Mouse (Mus musculus) liver, embryonic 12.5 days (tissue): Measurements from ENCODE around the gene Uvrag. TPM values are rescaled to one million over a fixed set of nuclear protein-coding genes. Genes with fewer than 3 reads are reported as not detected.

Experiments
- ATAC-seq: fragments of 200-750 bp; cut with Nextera tagmentation; 2 replicates; pipeline ENCODE4 v1.8.0; 2017; ENCODE audit warnings: moderate number of reproducible peaks, mild to moderate bottlenecking, moderate library complexity
- H3K27ac ChIP-seq: fragments of 300-500 bp; sonication (generic); 2 replicates; pipeline ENCODE4 v1.5.1; 2016; ENCODE audit warnings: mild to moderate bottlenecking
- H3K27me3 ChIP-seq: fragments of 300-500 bp; sonication (generic); replicated peaks from 2 replicates; pipeline ENCODE4 v1.6.1; 2016; ENCODE audit warnings: mild to moderate bottlenecking, moderate library complexity
- H3K36me3 ChIP-seq: fragments of 300-500 bp; sonication (generic); 2 replicates; pipeline ENCODE4 v1.6.1; 2016; ENCODE audit warnings: mild to moderate bottlenecking, moderate library complexity
- H3K4me1 ChIP-seq: fragments of 300-500 bp; sonication (generic); 2 replicates; pipeline ENCODE4 v1.6.1; 2016
- H3K4me2 ChIP-seq: fragments of 300-500 bp; sonication (generic); 2 replicates; pipeline ENCODE4 v1.6.1; 2016; ENCODE audit warnings: mild to moderate bottlenecking, moderate library complexity
- H3K4me3 ChIP-seq: fragments of 300-500 bp; sonication (generic); 2 replicates; pipeline ENCODE4 v1.5.1; 2016; ENCODE audit warnings: mild to moderate bottlenecking, moderate library complexity
- H3K9ac ChIP-seq: fragments of 300-500 bp; sonication (generic); 2 replicates; pipeline ENCODE4 v1.6.1; 2016; ENCODE audit warnings: mild to moderate bottlenecking, moderate library complexity
- H3K9me3 ChIP-seq: fragments of 300-500 bp; sonication (generic); replicated peaks from 2 replicates; pipeline ENCODE4 v1.6.1; 2016; ENCODE audit warnings: mild to moderate bottlenecking, moderate library complexity
- WGBS: fragments of 180-500 bp; shearing (Covaris S2); methylation state at CpG from one replicate; pipeline ENCODE4 v1.1.7; 2016; ENCODE audit not compliant: insufficient replicate concordance; 5-methylcytosine and 5-hydroxymethylcytosine counted together
- polyA plus RNA-seq: library from polyadenylated mRNA; unstranded; fragments of >200 nt; fragmentation: Nextera tagmentation; extraction: Ambion mirVana; gene quantifications from 2 replicates; pipeline ENCODE4 v1.2.1, GENCODE M21; 2016

Uvrag gene
- polyA plus RNA-seq, 1 experiment from 2014 or later: 15.1 TPM

DNA sequence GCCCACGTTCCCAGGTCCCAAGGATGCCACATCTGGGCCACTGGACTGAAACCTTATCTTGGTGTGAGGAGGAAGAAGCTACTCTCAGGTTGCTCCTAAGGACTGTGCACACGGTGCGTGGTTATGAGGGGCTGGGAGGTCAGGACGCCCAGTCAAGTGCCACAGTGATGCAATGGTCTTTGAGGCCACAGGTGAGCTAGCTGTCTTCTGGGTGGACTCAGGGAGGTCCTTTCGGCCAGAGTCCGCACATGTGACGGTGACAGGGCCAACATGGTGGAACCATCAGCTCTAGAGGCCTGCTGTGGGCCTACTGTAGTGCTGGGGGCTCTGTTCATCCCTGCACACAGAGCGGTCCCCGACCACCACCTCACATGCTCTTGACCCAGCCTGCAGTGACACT, 34.7 kb upstream of the Uvrag start:
- no peaks in the 10 kb centered on the region for H3K36me3 ChIP-seq
- H3K4me2 ChIP-seq: no peak overlapping the region
- ATAC-seq: no peak

DNA sequence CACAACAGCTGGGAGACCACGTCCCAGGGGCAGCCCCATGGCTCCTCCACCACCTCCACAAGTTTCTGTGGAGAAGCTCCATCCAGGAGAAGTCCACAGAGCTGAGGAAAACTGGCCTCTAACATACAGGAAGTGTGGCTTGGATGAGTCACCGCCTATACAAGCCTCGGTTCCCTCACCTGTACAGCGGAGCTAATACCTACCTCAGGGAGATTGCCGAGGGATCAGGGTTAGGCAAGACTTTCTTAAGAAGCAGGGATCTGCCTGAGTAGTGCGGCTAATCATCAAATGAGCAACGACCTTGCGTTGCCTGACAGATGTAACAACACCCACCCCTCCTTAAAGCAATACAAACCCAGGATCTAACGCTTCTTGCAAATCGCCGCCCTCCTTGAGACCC, 34.2 kb upstream of the Uvrag start:
- peaks cover 15% of the 10 kb centered on the region; the same call in 1 of the 2 replicates for H3K27me3 ChIP-seq
- H3K4me1 ChIP-seq: peaks cover 19% of the 10 kb centered on the region
- no peak overlapping the region for H3K4me2 ChIP-seq
- no peaks in the 10 kb centered on the region for H3K36me3 ChIP-seq
- no peak overlapping the region for H3K9ac ChIP-seq
- no peak overlapping the region for H3K27ac ChIP-seq
- WGBS: 62% methylated on average over 11 of the region's 11 CpGs
- H3K9me3 ChIP-seq: no peaks in the 10 kb centered on the region
- ATAC-seq: no peak
- H3K4me3 ChIP-seq: no peak overlapping the region

More for the DNA sequence above, 34.7 kb upstream of the Uvrag start:
- Histone ChIP-seq H3K4me3 (no peak overlapping the region), H3K4me1 (peaks cover 23% of the 10 kb centered on the region), H3K27ac (no peak overlapping the region), H3K27me3 (peaks cover 16% of the 10 kb centered on the region; the same call in 1 of the 2 replicates), H3K9me3 (no peaks in the 10 kb centered on the region), H3K9ac (no peak overlapping the region)
- WGBS: 75% methylated on average over 9 of the region's 9 CpGs

DNA sequence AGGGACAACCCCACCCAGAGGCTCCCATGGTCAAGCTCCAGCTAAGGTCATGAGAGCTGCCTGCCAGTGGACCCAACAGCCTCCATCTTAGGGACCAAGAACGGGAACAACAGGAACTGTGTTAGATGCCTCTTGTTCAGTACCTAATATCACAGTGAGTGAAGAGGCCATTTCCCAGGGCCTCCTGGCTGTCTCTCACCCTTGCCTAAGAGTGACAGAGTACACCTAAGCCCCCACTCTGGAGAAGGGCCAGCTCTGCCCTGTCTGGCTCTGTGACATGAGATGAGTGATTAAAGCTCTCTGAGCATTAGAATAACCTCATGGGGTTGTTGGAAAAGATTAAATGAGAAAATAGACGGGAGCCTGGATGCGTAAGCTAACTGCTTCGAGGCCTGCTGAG, 33.1 kb upstream of the Uvrag start:
- ATAC-seq: no peak
- no peak overlapping the region for H3K4me3 ChIP-seq
- H3K4me2 ChIP-seq: no peak overlapping the region
- peaks cover 11% of the 10 kb centered on the region; the same call in 1 of the 2 replicates for H3K27me3 ChIP-seq
- 80% methylated on average over 4 of the region's 4 CpGs for WGBS
- H3K9me3 ChIP-seq: no peaks in the 10 kb centered on the region
- H3K27ac ChIP-seq: no peak overlapping the region
- peaks cover 15% of the 10 kb centered on the region for H3K4me1 ChIP-seq
- H3K36me3 ChIP-seq: no peaks in the 10 kb centered on the region
- H3K9ac ChIP-seq: no peak overlapping the region

DNA sequence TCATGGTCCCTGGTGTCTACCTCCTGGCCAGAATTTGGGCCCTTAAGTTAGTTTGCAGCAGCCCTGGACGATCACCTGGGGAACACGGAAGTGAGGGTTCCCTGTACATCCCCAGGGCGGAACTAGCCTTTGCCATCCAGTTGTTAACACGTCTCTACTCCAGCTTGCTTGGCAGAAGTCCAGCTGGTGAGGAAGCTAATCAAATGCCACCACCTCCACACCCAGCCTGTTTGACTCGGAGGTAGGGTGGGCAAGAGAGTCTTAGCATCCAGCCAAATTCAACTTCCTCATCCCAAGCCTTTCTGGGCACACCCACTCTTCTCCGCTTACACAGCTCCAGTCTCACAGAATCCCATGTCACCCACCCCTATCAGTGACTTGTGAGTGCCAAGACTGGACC, 32.0 kb upstream of the Uvrag start:
- no peaks in the 10 kb centered on the region for H3K9me3 ChIP-seq
- no peak overlapping the region for H3K4me2 ChIP-seq
- no peak overlapping the region for H3K9ac ChIP-seq
- peaks cover 3% of the 10 kb centered on the region; the same call in 1 of the 2 replicates for H3K36me3 ChIP-seq
- 63% methylated on average over 6 of the region's 6 CpGs for WGBS
- H3K4me3 ChIP-seq: no peak overlapping the region
- no peak for ATAC-seq
- H3K27ac ChIP-seq: no peak overlapping the region
- peaks cover 25% of the 10 kb centered on the region for H3K4me1 ChIP-seq
- peaks cover 11% of the 10 kb centered on the region; the same call in 1 of the 2 replicates for H3K27me3 ChIP-seq

DNA sequence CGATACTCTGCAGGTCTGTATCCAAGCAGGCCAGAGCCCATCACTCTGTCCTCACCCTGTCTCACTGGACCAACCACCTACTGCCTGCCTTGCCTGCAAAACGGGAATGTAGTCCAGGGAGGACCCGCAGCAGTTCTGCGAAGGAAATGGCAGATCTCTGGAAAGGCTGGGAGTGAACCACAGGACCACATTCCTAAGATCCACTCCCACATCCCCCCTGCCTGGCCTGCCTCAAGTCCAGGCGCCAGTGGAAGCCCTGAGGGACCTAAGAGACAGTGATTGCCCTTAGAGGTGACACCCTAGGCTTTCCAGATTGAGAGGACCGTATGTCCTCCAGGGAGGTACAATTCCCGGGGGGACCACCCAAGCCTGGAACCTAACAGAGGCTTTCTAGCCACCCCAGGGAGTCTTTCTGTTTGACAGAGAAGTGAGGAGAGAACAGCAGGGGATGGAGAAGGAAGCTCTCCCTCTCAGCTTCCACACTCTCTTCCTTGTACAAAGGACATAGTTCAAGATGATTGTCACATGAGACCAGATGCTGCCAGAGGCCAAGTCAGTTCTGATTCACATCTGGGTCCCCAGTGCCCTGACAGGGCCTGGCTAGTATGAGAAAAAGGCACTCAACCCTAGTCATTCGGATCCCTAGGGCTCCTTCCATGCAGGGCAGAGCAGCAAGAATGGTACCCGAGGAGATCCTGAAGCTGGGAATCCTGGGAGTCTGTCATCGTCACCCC, 31.0 kb upstream of the Uvrag start:
- no peak overlapping the region for H3K9ac ChIP-seq
- no peak overlapping the region for H3K27ac ChIP-seq
- no peak for ATAC-seq
- peaks cover 28% of the 10 kb centered on the region for H3K4me1 ChIP-seq
- no peak overlapping the region for H3K4me3 ChIP-seq
- H3K4me2 ChIP-seq: no peak overlapping the region
- 0 out of 2 replicates have a peak, but pooled peaks cover 5% of the 10 kb centered on the region for H3K27me3 ChIP-seq
- WGBS: 55% methylated on average over 10 of the region's 10 CpGs
- peaks cover 3% of the 10 kb centered on the region; the same call in 1 of the 2 replicates for H3K36me3 ChIP-seq
- no peaks in the 10 kb centered on the region for H3K9me3 ChIP-seq

DNA sequence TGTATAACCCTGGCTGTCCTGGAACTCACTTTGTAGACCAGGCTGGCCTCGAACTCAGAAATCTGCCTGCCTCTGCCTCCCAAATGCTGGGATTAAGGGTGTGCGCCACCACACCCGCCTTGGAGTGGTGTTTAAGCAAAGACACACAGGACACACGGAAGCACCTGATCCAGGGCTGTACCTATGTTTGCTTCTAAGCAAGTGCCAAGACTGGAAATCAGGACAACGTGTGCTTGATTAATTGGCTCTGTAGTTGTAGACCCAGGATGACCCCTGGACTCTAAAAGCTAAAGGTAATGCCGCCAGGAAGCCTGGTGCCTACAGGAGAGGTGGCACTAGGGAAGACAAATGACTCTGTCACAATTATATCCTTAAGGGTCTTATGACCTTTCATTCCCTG, 29.6 kb upstream of the Uvrag start:
- peaks cover 28% of the 10 kb centered on the region for H3K4me1 ChIP-seq
- ATAC-seq: no peak
- WGBS: 72% methylated on average over 6 of the region's 6 CpGs
- no peaks in the 10 kb centered on the region for H3K9me3 ChIP-seq
- H3K4me3 ChIP-seq: no peak overlapping the region
- H3K9ac ChIP-seq: no peak overlapping the region
- H3K4me2 ChIP-seq: no peak overlapping the region
- no peak overlapping the region for H3K27ac ChIP-seq
- H3K27me3 ChIP-seq: 0 out of 2 replicates have a peak, but pooled peaks cover under 1% of the 10 kb centered on the region
- H3K36me3 ChIP-seq: peaks cover 3% of the 10 kb centered on the region; the same call in 1 of the 2 replicates

DNA sequence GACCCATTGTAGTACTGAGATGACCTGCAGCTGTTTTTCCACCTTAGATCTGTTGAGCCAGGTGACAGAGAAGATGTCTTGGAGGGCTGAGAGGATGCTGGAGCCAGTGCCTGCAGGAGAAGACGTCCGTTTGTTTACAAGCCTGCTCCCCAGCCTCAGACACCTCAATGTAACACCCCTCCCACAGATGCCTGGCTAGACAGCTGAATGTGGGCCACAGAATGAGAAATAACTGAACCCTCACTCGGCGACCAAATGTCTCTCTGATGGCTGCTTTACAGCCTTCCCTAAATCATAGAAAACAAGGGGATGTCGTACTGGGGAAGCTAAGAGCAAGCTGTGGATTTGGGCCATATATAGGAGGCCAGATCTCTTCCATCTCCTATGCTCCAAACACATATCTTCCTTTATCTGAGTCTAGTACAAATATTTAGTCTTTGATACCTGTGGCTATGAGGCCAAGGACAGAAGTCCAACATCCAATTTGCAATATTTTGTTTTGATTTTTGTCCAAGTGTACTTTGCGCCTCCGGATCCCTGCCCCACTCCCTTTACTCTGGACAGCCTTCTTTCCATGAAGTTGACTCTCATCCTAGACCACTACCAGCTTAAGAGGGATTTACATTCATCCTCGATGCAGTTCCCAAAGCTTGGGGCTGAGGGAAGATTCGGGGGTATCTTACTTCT, 28.9 kb upstream of the Uvrag start:
- Histone ChIP-seq H3K4me3 (no peak overlapping the region), H3K27ac (no peak overlapping the region), H3K36me3 (peaks cover 7% of the 10 kb centered on the region; the same call in 1 of the 2 replicates), H3K4me2 (no peak overlapping the region), H3K27me3 (no peaks in the 10 kb centered on the region), H3K9ac (no peak overlapping the region), H3K9me3 (no peaks in the 10 kb centered on the region), H3K4me1 (peaks cover 28% of the 10 kb centered on the region)
- WGBS: 62% methylated on average over 9 of the region's 9 CpGs
- no peak for ATAC-seq

DNA sequence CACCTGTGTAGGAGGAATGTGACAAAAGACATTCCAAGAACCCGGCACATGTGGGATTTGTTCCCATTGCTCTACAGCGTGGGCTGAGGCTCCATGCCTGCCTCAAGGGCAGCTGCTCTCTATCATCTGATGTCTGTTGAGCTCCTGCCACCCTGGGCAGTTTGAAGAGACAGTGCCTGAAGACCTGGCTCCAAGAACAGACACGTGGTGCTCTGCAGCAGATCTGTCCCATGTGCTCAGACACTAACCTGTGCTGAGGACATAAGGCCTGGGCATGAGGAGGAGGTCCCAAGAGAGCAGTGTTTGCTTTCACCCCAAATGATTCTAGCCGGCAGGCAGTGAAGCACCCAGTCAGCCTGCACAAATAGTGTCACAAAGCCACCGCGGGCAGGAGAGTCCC, 27.8 kb upstream of the Uvrag start:
- Histone ChIP-seq H3K9ac (no peak overlapping the region), H3K9me3 (no peaks in the 10 kb centered on the region), H3K27ac (peak overlapping the region; percentile 42; the same call in 1 of the 2 replicates), H3K27me3 (no peaks in the 10 kb centered on the region), H3K4me3 (no peak overlapping the region), H3K36me3 (peaks cover 12% of the 10 kb centered on the region; the same call in 1 of the 2 replicates), H3K4me1 (peaks cover 23% of the 10 kb centered on the region), H3K4me2 (no peak overlapping the region)
- no peak for ATAC-seq
- 66% methylated on average over 6 of the region's 6 CpGs for WGBS

DNA sequence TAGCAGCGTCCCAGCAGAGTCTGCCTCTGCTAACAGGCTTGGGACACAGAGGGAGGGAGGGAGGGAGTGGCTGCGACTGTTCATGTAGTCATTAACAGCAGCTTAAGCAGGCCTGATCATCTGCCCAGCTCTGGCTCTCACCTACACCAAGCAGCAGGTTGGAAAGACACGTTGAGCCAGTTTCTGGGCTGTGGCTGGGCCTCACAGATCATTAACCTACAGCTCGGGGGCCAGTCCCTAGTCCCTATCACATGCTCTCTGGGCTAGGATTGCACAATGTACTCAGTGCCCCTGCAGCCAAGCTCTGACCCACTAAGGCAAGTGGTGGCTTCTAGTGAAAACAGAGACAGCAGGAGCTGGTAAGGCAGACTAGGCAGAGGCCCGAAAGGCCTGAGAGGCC, 27.0 kb upstream of the Uvrag start:
- Histone ChIP-seq H3K4me2 (no peak overlapping the region), H3K27me3 (no peaks in the 10 kb centered on the region), H3K4me3 (no peak overlapping the region), H3K9ac (no peak overlapping the region), H3K9me3 (no peaks in the 10 kb centered on the region), H3K4me1 (peaks cover 18% of the 10 kb centered on the region), H3K36me3 (peaks cover 15% of the 10 kb centered on the region; the same call in 1 of the 2 replicates), H3K27ac (peak overlapping the region; percentile 42; the same call in 1 of the 2 replicates)
- WGBS: 44% methylated on average over 5 of the region's 5 CpGs
- peak; percentile 73 for ATAC-seq

DNA sequence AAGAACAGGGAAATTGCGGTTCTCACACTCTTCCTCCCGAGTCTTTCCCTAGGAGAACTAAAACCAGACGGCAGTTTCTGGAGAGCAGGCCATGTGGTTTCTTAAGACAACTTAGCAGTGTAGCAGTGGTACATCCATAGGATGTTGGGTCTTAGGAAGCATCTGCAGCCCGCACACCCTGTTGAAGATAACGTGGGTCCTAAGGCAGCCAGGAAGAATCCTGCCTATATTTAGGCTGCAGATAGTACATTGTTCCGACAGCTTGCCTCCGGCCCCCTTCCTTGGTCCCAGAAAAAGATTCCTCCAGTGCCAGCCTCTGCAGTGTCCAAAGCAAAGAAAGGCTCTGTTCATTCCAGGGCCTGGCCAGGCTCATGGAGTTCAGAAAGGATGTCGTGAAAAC, 25.2 kb upstream of the Uvrag start:
- Histone ChIP-seq H3K9me3 (no peaks in the 10 kb centered on the region), H3K4me1 (peaks cover 30% of the 10 kb centered on the region), H3K36me3 (peaks cover 15% of the 10 kb centered on the region; the same call in 1 of the 2 replicates), H3K9ac (no peak overlapping the region), H3K27ac (no peak overlapping the region), H3K27me3 (no peaks in the 10 kb centered on the region), H3K4me2 (no peak overlapping the region), H3K4me3 (no peak overlapping the region)
- no peak for ATAC-seq
- 61% methylated on average over 8 of the region's 8 CpGs for WGBS

DNA sequence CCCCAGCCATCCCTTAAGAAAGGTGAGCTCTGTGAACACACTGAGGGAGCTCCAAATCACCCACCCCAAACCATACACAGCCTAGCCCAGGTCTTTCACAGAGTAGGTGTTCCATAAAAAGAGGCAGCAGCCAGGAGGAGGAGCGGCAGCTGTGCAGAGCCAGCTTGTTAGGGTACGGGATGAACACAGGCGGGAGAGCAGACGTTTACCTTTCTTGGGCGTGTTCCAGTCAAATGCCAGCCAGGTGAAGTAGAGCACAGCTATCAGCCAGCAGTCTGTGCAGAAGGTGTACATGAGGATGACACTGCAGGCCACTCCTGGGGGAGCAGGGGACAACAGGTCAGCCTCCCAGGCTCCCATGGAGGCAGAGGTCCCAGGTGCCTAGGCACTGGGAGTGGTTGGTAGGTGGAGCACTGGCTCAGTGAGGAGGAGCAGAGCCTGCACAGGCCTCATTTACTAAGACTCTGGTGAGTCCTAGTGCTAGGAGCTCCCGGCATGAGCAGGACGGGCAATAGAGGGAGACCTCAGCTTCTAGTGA, 24.0 kb upstream of the Uvrag start:
- no peak overlapping the region for H3K9ac ChIP-seq
- H3K27me3 ChIP-seq: no peaks in the 10 kb centered on the region
- H3K4me3 ChIP-seq: no peak overlapping the region
- no peak overlapping the region for H3K27ac ChIP-seq
- 81% methylated on average over 7 of the region's 7 CpGs for WGBS
- no peaks in the 10 kb centered on the region for H3K9me3 ChIP-seq
- H3K4me2 ChIP-seq: no peak overlapping the region
- peaks cover 34% of the 10 kb centered on the region for H3K4me1 ChIP-seq
- ATAC-seq: no peak
- peaks cover 15% of the 10 kb centered on the region; the same call in 1 of the 2 replicates for H3K36me3 ChIP-seq

DNA sequence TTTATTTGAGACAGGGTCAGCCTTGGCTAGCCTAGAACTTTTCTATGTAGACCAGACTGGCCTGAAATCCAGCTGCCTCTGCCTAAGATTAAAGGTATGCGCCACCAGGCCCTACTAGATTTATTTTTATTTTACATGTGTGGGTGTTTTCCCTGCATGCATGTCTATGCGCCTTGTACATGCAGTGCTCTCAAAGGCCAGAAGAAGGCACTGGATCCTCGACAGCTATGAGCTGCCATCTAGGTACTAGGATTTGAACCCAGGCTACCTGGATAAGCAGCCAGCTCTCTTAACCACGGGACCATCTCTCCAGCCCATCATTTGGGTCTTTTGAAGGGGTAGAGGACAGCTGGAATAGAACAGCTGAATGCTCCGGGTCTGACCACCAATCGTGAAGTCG, 21.5 kb upstream of the Uvrag start:
- H3K9ac ChIP-seq: no peak overlapping the region
- H3K27ac ChIP-seq: no peak overlapping the region
- H3K36me3 ChIP-seq: 0 out of 2 replicates have a peak, but pooled peaks cover 11% of the 10 kb centered on the region
- H3K4me1 ChIP-seq: peaks cover 16% of the 10 kb centered on the region
- H3K27me3 ChIP-seq: no peaks in the 10 kb centered on the region
- H3K4me2 ChIP-seq: no peak overlapping the region
- ATAC-seq: no peak
- H3K4me3 ChIP-seq: no peak overlapping the region
- H3K9me3 ChIP-seq: no peaks in the 10 kb centered on the region
- 79% methylated on average over 7 of the region's 7 CpGs for WGBS
